Mouse (Mus musculus): ENCODE data around the gene Chchd6.

DNA sequence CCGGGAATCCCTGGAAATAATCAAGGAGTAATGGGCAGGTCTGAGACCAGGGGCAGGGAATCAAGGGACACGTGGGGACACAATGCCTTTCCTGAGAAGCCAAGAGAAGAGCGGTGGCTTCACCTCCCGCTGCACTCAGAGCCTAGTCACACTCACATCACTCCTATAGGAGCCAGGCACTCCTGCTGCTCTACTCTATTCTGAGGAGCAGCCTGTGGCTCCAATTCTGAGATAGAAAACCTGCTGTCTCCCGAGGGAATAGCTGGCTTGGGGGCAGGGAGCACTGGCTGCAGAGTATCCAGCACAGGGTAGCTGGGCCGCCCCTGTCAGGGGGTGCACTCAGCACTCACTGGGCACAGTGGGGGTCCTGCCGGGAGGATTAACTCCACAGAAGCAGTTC is 239.8 kb downstream of the Chchd6 start:
- TF ChIP-seq CTCF (IDR thresholded peaks at IDR 0.05; ENCODE audit: low read depth) (no peak), EP300 (IDR thresholded peaks at IDR 0.05; ENCODE audit: low read depth) (no peak)

All from liver, postnatal 0 days (tissue).